Mouse (Mus musculus) stomach, postnatal 0 days (tissue): ENCODE results near the gene Ppdpf. TPM values are rescaled to one million over a fixed set of nuclear protein-coding genes. Genes with fewer than 3 reads are reported as not detected.

ENCODE experiments used
- ATAC-seq: fragments of 200-750 bp; cut with Nextera tagmentation; 2 replicates; pipeline ENCODE4 v1.8.0; 2017; ENCODE audit not compliant: low FRiP score, low TSS enrichment
- DNase-seq: peaks from one replicate; pipeline ENCODE4 v3.0.0-alpha.2; 2016; ENCODE audit warnings: low spot score
- H3K27ac ChIP-seq: fragments of 300-500 bp; sonication (generic); replicated peaks from 2 replicates; pipeline ENCODE4 v1.5.1; 2014; ENCODE audit warnings: mild to moderate bottlenecking, control low read depth
- H3K27me3 ChIP-seq: fragments of 300-500 bp; sonication (generic); 2 replicates; pipeline ENCODE4 v1.6.1; 2014; ENCODE audit warnings: low read length; ENCODE audit not compliant: control insufficient read depth, insufficient read depth
- H3K36me3 ChIP-seq: fragments of 300-500 bp; sonication (generic); 2 replicates; pipeline ENCODE4 v1.6.1; 2014; ENCODE audit warnings: low read length, mixed read lengths; ENCODE audit not compliant: control insufficient read depth, insufficient read depth
- H3K4me1 ChIP-seq: fragments of 300-500 bp; sonication (generic); replicated peaks from 2 replicates; pipeline ENCODE4 v1.6.1; 2014; ENCODE audit warnings: antibody characterized with exemption; ENCODE audit not compliant: control insufficient read depth, insufficient read depth
- H3K4me2 ChIP-seq: fragments of 300-500 bp; sonication (generic); replicated peaks from 2 replicates; pipeline ENCODE4 v1.6.1; 2014; ENCODE audit warnings: low read depth, mild to moderate bottlenecking, control low read depth, moderate library complexity
- H3K4me3 ChIP-seq: fragments of 300-500 bp; sonication (generic); 2 replicates; pipeline ENCODE4 v1.5.1; 2014; ENCODE audit warnings: low read depth, low read length, control low read depth
- H3K9ac ChIP-seq: fragments of 300-500 bp; sonication (generic); 2 replicates; pipeline ENCODE4 v1.6.1; 2014; ENCODE audit warnings: mild to moderate bottlenecking, low read length, control low read depth, mixed read lengths
- H3K9me3 ChIP-seq: fragments of 300-500 bp; sonication (generic); 2 replicates; pipeline ENCODE4 v1.6.1; 2016; ENCODE audit warnings: low read length; ENCODE audit not compliant: control insufficient read depth
- CTCF ChIP-seq: IDR thresholded peaks from 2 replicates; pipeline ENCODE4 v1.5.1; 2016; ENCODE audit warnings: antibody characterized with exemption, low read depth, mild to moderate bottlenecking, moderate library complexity
- EP300 ChIP-seq: optimal IDR thresholded peaks from 2 replicates; pipeline ENCODE3; 2016; ENCODE audit warnings: antibody characterized with exemption
- WGBS: fragments of 180-500 bp; shearing (Covaris S2); extraction: QIAGEN DNeasy Blood & Tissue Kit; methylation state at CpG from one replicate; pipeline ENCODE4 v1.1.7; 2014; 5-methylcytosine and 5-hydroxymethylcytosine counted together
- polyA plus RNA-seq: library from polyadenylated mRNA; unstranded; fragments of >200 nt; fragmentation: Nextera tagmentation; extraction: Ambion mirVana; gene quantifications from 2 replicates; pipeline ENCODE4 v1.2.1, GENCODE M21; 2015

Gene Ppdpf
- polyA plus RNA-seq, 1 experiment from 2014 or later = 310 TPM

DNA sequence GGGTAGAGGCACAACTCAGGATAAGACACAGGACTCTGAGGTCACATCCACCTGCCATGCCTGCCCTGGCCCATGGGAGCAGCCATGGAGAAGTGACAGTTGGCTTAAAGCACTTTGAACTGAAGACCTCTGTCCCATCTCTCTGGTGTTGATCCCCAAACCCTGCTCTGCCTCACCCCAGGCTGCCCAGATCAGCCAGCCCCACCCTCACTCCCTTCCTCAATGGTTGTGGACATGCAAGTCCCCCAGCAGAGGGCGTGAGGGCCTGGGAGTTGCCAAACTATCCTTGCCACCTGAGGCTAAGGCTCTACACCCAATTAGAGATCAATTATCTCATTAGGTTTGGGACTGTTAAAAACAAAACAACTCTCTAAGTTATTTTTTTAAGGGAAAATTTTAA lies 33.2 kb upstream of the Ppdpf start:
- TF ChIP-seq CTCF = peak; percentile 65
- no peak for TF ChIP-seq EP300
- H3K4me1 ChIP-seq = no peaks in the 10 kb centered on the region
- no peaks in the 10 kb centered on the region for H3K9me3 ChIP-seq
- no peak overlapping the region for H3K4me3 ChIP-seq
- no peak overlapping the region for H3K27ac ChIP-seq
- WGBS = 0% methylated on average over 1 of the region's 1 CpGs
- peak; percentile 46 for DNase-seq
- H3K9ac ChIP-seq = no peak overlapping the region
- H3K4me2 ChIP-seq = no peak overlapping the region
- H3K27me3 ChIP-seq = 0 out of 2 replicates have a peak, but pooled peaks cover 2% of the 10 kb centered on the region
- no peaks in the 10 kb centered on the region for H3K36me3 ChIP-seq
- no peak for ATAC-seq

DNA sequence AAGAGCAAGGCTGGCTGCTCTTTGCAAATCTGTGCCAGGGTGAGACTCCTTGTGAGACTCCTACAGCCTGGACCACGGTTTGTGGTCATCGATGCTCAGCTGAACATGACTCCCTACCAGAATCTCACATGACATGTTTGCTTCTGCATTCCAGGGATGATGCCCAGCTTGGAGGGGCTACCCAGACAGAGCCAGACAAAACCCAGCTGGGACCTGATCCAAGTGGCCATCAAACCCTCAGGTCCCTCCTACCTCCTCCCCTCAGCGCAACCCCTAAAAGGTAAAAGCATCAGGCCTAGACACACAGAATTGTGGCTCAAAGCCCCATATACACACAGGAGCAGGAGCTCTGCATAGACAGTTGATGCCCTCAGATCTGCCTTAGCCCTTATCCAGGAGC lies 32.7 kb upstream of the Ppdpf start:
- Histone ChIP-seq H3K4me1 (no peaks in the 10 kb centered on the region), H3K4me2 (no peak overlapping the region), H3K9me3 (no peaks in the 10 kb centered on the region), H3K27me3 (0 out of 2 replicates have a peak, but pooled peaks cover 2% of the 10 kb centered on the region), H3K27ac (no peak overlapping the region), H3K9ac (no peak overlapping the region), H3K4me3 (no peak overlapping the region), H3K36me3 (no peaks in the 10 kb centered on the region)
- 79% methylated on average over 3 of the region's 3 CpGs for WGBS
- ATAC-seq (no peak), DNase-seq (no peak)
- TF ChIP-seq CTCF = no peak

DNA sequence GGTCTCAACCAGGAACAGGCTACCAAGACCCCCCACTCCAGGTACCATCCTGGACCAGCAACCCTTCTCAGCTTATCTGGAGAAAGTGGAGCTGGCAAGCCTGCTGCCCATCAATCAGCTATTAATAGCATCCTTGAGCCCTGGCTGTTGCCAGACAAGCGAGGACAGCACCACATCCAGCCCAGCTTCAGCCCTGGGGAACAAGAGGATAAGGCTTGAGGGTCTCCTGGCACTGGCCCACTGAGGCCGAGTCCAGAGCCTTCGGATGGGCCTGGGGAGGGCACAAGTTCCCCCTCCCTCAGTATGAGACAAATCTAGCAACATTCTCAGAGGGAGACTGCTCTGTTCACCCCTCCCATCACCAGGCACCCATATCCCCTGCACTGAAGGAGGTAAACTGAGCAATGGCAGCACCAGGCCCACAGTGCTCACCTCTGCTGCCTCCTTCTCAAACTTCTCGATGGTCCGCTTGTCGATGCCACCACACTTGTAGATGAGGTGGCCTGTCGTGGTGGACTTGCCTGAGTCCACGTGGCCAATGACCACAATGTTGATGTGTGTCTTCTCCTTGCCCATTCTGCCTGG lies 32.1 kb upstream of the Ppdpf start:
- no peak for DNase-seq
- TF ChIP-seq EP300 = no peak
- no peak for TF ChIP-seq CTCF
- H3K27ac ChIP-seq = no peak overlapping the region
- H3K9ac ChIP-seq = no peak overlapping the region
- no peaks in the 10 kb centered on the region for H3K9me3 ChIP-seq
- 0 out of 2 replicates have a peak, but pooled peaks cover 2% of the 10 kb centered on the region for H3K27me3 ChIP-seq
- no peaks in the 10 kb centered on the region for H3K4me1 ChIP-seq
- 75% methylated on average over 8 of the region's 8 CpGs for WGBS
- ATAC-seq = no peak
- H3K4me2 ChIP-seq = no peak overlapping the region
- H3K4me3 ChIP-seq = no peak overlapping the region
- no peaks in the 10 kb centered on the region for H3K36me3 ChIP-seq

DNA sequence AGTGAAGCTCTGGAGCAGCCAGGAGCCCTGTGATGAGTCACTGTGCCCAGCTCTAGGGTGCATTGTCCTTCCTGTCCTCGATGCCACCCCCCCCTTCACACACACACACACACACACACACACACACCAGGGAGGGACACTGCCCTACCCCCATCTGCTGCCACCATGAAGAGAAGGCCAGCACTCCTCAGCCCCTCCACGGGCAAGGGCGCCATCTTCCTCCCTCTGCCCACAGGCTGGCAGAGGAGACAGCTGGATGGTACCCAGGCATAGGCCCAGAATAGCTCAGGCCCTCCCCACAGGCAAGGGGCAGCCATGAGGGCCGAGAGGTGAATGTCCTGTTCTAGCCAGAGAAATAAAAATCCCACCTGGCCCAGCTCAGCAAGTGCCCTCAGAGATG lies 31.2 kb upstream of the Ppdpf start:
- Histone ChIP-seq H3K36me3 (no peaks in the 10 kb centered on the region), H3K27ac (no peak overlapping the region), H3K9me3 (no peaks in the 10 kb centered on the region), H3K4me2 (no peak overlapping the region), H3K4me3 (no peak overlapping the region), H3K27me3 (0 out of 2 replicates have a peak, but pooled peaks cover 2% of the 10 kb centered on the region), H3K4me1 (no peaks in the 10 kb centered on the region), H3K9ac (no peak overlapping the region)
- DNase-seq = no peak
- no peak for ATAC-seq
- TF ChIP-seq CTCF = no peak
- no peak for TF ChIP-seq EP300
- 70% methylated on average over 4 of the region's 4 CpGs for WGBS

DNA sequence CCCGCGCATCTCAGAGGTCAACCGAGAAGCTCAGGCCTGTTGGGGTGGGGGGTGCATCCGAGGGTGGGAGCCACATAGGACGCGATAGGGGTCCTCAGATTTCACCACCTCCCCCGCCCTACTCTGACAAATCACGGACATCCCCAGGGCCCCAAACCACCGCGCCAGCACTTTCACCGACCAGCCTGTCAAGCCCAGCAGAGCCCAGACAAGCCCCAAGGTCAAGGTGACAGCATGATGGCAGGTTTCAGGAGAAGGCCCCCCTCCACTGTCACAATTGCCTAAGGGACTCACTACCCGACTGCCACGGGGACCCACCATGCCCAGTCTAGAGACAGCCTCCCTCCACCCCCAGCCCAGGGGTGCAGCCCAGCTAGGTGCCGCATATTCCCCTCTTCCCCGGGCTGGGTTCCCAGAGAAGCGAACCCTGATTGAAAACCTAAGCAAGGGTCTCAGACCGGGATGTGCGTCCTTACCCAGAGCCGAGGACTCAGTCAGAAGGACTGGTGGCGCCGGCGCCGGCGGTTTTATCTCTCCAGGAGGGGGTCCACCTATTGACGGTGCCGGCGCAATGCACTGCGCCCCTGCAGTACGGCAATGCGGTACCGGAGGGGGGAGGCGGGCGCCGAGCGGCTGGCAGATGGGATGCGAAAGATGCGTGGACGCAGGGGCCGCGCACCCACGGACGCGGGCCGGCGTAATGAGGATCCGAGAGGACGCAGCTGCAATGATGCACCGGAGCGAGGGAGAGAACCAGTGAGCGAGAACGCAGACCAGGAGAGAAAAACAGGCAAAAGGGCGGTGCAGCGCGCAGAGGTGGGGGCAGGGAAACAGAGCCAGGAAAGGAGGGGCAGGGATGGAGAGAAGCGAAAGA lies 30.6 kb upstream of the Ppdpf start, which contains the start of gene Eef1a2:
TSS of gene Eef1a2 (minus strand) at position 767 of the 874 bp plus-strand sequence.
- H3K4me2 ChIP-seq = 0 out of 2 replicates have a peak within 1 kb of the TSS, but pooled peaks have one; percentile 11
- H3K4me1 ChIP-seq = no peaks in the 10 kb centered on the region
- no peak; the same call in 1 of the 2 replicates for ATAC-seq
- no peak for TF ChIP-seq EP300
- 4% methylated on average over 53 of the region's 55 CpGs for WGBS
- 0 out of 2 replicates have a peak, but pooled peaks cover 2% of the 10 kb centered on the region for H3K27me3 ChIP-seq
- DNase-seq = no peak
- no peak within 1 kb of the TSS for H3K27ac ChIP-seq
- H3K9ac ChIP-seq = no peak within 1 kb of the TSS
- no peaks in the 10 kb centered on the region for H3K36me3 ChIP-seq
- no peak within 1 kb of the TSS for H3K4me3 ChIP-seq
- no peaks in the 10 kb centered on the region for H3K9me3 ChIP-seq

DNA sequence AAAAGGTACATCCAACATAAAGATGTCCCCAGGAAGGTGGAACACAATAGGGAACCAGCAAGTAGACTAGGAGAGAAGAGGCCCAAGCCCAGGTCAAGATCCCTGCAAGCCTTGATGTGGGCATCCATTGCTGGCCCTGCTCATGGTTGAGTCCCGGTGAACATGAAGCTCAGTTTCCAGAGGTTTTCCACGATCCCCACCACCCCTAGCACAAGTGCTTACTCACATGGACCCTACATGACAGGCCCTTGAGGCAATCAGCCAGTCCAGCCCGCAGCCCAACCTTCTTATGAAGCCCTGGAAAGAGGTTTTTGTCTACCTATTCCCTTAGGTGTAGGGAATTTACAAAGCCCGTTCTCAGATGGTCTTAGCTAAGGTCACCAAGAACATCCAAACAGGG lies 29.9 kb upstream of the Ppdpf start:
- WGBS = 84% methylated on average over 4 of the region's 4 CpGs
- no peaks in the 10 kb centered on the region for H3K36me3 ChIP-seq
- H3K27me3 ChIP-seq = 0 out of 2 replicates have a peak, but pooled peaks cover 2% of the 10 kb centered on the region
- ATAC-seq (no peak), DNase-seq (no peak)
- H3K4me3 ChIP-seq = no peak overlapping the region
- H3K4me2 ChIP-seq = no peak overlapping the region
- no peak overlapping the region for H3K27ac ChIP-seq
- TF ChIP-seq EP300 (no peak), CTCF (no peak)
- H3K9me3 ChIP-seq = no peaks in the 10 kb centered on the region
- H3K4me1 ChIP-seq = no peaks in the 10 kb centered on the region
- H3K9ac ChIP-seq = no peak overlapping the region
